Mouse (Mus musculus) activated CD4-positive, CD25-positive, alpha-beta regulatory T cell, adult 4 months (primary cell): Measurements from ENCODE around the gene Sema7a. TPM values are rescaled to one million over a fixed set of nuclear protein-coding genes. Genes with fewer than 3 reads are reported as not detected.

Experiments used
- ATAC-seq: one replicate; pipeline ENCODE4 v1.8.0; 2017
- polyA plus RNA-seq, 2 experiments: library from polyadenylated mRNA; unstranded; fragments of 100-300 nt; shearing (Covaris generic); gene quantifications; one replicate each; pipeline ENCODE4 v1.2.1; 2017

Sema7a gene
- polyA plus RNA-seq, 2 experiments from 2014 or later, result 0.16 to 0.55 TPM

GRCm38 (mm10) chr9:57938225-57939055 lies 1.5 kb upstream of the Sema7a start:
- ATAC-seq, result no peak

- ATAC-seq, result peak; percentile 28
Observed at GRCm38 (mm10) chr9:57940349-57940794, 460 bp downstream of the Sema7a start.

GRCm38 (mm10) chr9:57940861-57941638 lies 1.1 kb downstream of the Sema7a start:
- no peak for ATAC-seq

- no peak for ATAC-seq
Observed at GRCm38 (mm10) chr9:57942039-57942438, 2.1 kb downstream of the Sema7a start.

- ATAC-seq, result no peak
Observed at GRCm38 (mm10) chr9:57943067-57943466, 3.2 kb downstream of the Sema7a start.

GRCm38 (mm10) chr9:57944572-57944971 lies 4.7 kb downstream of the Sema7a start:
- no peak for ATAC-seq

- no peak for ATAC-seq
Observed at GRCm38 (mm10) chr9:57945771-57946616, 6.1 kb downstream of the Sema7a start.

GRCm38 (mm10) chr9:57947381-57948030 lies 7.6 kb downstream of the Sema7a start:
- ATAC-seq, result no peak

GRCm38 (mm10) chr9:57948333-57948931 lies 8.5 kb downstream of the Sema7a start:
- no peak for ATAC-seq

GRCm38 (mm10) chr9:57949102-57949704 lies 9.3 kb downstream of the Sema7a start:
- no peak for ATAC-seq

GRCm38 (mm10) chr9:57949879-57950278 lies 10.0 kb downstream of the Sema7a start:
- ATAC-seq, result no peak

GRCm38 (mm10) chr9:57950519-57950918 lies 10.6 kb downstream of the Sema7a start:
- ATAC-seq, result no peak

- ATAC-seq, result no peak
Observed at GRCm38 (mm10) chr9:57951993-57952392, 12.1 kb downstream of the Sema7a start.

- ATAC-seq, result no peak
Observed at GRCm38 (mm10) chr9:57954962-57955744, 15.2 kb downstream of the Sema7a start.

GRCm38 (mm10) chr9:57955764-57956163 lies 15.9 kb downstream of the Sema7a start:
- ATAC-seq, result no peak

- no peak for ATAC-seq
Observed at GRCm38 (mm10) chr9:57956196-57956837, 16.4 kb downstream of the Sema7a start.

GRCm38 (mm10) chr9:57956838-57957236 lies 16.9 kb downstream of the Sema7a start:
- ATAC-seq, result peak; percentile 66

- ATAC-seq, result no peak
Observed at GRCm38 (mm10) chr9:57958615-57959014, 18.7 kb downstream of the Sema7a start.

GRCm38 (mm10) chr9:57959399-57959798 lies 19.5 kb downstream of the Sema7a start:
- ATAC-seq, result no peak
